Mouse (Mus musculus) liver, adult 2 months (tissue): ENCODE data around the gene Brd1.

Source experiments
- CTCF ChIP-seq: fragments of 200-500 bp; IDR thresholded peaks from 2 replicates; pipeline ENCODE4 v1.5.1; 2011; ENCODE audit warnings: low read depth, low read length, control low read depth
- POLR2A ChIP-seq: fragments of 200-500 bp; IDR thresholded peaks from 2 replicates; pipeline ENCODE4 v1.6.1; 2011; ENCODE audit warnings: low read length, control low read depth; ENCODE audit not compliant: insufficient read depth; ENCODE audit errors: extremely low read depth

- no peak for TF ChIP-seq CTCF
- no peak for TF ChIP-seq POLR2A
These were observed 25.1 kb downstream of the Brd1 start for GRCm38 (mm10) chr15:88708657-88709511.
